Mouse (Mus musculus): Measurements from ENCODE around the gene Dnah7b.
"Not testable (repeated sequence)": the region's sequence is repeated elsewhere in the genome, so short reads cannot be mapped to it uniquely, and the experiment has no call there.

Dnah7b gene

GRCm38 (mm10) chr1:46066015-46066414 lies at the start of gene Dnah7b:
Dnah7b (plus strand) TSS chr1:46066315.
- DNase-seq = no peak

DNA sequence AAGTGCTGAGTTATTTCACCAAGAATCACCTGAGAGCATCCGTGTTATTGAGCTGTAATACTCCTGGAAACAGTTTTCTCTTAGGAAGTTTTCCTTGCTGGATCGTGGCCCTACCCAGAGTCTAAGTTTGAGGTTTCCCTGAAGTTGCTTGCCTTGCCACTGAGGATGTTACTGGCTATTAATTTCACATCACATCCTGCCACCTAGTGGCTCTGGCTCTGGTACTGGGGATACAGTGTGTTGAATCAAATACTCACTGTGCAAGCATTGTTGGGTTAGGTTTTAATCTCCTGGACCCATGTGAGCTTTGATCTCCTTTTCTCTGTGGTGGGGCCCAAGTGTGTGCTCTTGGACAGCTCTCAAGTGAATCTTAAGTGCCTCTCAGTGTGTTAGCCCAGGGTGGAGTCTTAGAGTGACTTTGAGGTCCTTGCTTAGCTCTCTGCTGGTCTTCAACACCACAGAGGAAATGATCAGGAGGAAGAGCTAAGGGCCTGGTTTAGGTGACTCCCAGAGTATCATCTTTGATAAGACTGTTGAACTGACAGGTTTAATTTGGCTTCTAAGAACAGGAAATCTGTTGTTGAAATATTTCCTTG lies 47.6 kb upstream of the Dnah7b start:
- peak in 1 of 2 experiments; percentile 67 for DNase-seq

- DNase-seq = peak in 1 of 2 experiments; percentile 50
Observed at GRCm38 (mm10) chr1:46022262-46022661, 43.9 kb upstream of the Dnah7b start.

- no peak for DNase-seq
Observed at GRCm38 (mm10) chr1:46031993-46032555, 34.0 kb upstream of the Dnah7b start.

DNA sequence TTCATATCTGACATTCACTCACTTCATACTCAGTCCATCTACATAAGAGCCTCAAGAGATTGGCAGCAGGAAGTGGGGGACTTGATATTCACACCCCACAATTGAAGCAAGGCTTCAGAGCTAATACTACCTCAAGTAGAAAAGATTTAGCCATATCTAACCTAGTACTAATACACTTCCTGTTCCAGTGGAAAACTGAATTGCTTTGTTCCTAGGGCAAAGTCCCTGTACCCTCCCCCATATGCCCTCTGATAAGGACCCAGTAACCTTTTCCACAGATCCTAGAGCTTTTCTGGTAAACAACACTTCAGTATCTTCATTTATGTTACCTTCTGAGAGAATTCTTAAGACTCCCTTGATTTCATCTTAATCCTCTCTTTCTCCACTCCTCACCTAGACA lies 17.9 kb upstream of the Dnah7b start:
- DNase-seq = no peak

DNA sequence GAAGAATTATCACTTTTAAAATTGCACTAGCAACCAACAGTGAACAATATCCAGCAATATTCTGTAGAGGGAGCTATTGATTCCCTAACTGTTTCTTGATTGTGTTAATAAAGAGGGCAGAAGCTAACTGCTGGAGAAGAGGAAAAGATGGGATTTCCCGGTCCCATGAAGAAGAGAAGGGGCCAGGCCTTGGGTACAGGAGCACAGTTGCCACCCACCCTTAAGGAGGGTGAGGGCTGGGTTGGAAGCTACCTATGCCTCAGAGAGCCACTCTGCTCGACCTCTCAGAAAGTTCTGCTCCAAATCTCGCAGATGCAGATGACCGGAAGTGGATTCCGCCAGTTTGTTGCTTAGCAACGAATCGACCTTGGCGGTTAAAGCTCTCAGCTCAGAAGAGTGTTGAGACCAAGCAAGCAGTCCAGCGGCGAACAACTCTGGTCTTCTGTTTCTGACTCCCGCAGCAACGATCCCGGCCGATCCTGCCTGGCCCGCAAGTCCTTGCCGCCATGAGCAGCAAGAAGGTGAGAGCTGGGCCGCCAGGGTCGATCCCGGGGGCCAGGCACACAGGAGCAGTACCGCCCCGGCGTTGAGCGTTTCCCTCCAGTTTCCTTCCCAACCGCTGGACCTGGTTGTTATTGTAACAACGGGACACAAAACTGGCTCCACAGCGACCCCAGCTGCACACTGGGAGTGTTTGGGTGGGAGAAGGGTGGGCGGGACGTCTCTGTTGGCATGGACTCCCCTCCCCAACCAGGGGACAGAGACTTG lies 553 bp downstream of the Dnah7b start:
- peak; percentile 73 to 85 for DNase-seq

- DNase-seq = not testable (repeated sequence)
Observed at GRCm38 (mm10) chr1:46068787-46069186, 2.7 kb downstream of the Dnah7b start.

- DNase-seq = no peak
Observed at GRCm38 (mm10) chr1:46077891-46078290, 11.8 kb downstream of the Dnah7b start.

DNA sequence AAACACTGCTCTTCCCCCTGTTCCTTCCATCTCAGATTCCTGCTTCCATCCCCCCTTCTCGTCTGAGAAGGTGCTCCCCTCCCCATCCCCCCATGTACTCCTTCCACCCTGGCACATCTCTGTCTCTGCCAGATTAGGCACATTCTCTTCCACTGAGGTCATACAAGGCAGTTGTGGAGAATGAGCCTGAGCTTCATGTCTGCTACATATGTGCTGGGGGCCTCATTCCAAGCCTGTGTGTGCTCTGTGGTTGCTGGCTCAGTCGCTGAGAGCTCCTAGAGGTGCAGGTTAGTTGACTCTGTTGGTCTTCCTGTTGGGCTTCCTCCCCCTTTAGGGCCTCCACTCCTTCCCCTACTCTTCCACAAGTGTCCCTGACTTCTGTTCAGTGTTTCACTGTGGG lies 34.4 kb downstream of the Dnah7b start:
- DNase-seq = no peak

DNA sequence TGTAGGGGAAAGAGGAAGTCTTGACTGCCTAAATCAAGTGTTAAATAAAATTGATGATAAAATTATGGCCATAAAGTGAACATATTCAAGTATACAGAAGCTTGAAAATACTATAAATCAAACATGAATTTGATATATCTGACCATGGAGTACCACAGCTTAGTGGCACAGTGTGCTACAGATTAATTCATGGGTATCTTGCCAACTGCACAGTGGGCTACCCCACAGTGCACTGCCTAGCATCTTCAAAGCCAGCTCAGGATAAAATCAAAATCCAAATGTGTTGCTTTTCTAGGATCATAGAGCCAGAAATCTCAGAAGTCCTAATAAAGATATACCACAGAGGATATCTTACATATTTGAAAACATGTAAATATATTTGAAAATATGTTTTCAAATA lies 46.5 kb downstream of the Dnah7b start:
- DNase-seq = not testable (repeated sequence)

DNA sequence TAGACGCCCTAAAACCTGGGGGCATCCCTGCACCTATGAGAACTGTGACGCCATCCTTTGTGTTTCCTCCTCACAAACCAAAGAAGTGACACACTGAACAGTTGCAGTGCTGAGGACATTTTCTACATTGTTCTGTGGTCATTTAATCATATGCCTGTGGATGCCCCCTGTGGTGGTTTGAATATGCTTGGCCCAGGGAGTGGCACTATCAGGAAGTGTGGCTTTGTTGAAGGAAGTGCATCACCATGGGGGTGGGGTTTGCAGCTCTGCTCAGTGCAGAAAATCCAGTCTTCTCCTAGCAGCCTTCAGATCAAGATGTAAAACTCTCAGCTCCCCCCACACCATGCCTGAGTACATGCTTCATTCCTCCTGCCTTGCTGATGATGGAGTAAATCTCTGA lies 51.1 kb downstream of the Dnah7b start:
- DNase-seq = not testable (repeated sequence)

DNA sequence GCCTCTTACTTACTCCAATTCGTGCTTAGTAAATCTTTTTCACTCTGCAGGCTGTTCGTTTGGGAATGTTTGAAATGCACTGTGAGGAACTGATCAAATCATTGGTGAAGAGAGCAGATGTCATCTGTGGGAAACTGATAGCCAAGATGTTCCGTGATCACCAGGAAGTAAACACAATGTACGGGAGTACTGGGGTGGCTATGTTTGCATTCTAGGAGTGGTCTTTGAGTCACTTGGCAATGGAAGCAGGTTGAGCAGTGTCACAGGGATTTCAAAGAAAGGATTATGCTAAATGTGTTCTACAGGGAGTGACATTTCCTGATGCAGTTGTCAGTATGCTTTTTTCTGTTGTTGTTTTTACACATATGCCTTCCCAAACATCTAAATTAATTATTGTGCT lies 61.9 kb downstream of the Dnah7b start:
- no peak for DNase-seq

DNA sequence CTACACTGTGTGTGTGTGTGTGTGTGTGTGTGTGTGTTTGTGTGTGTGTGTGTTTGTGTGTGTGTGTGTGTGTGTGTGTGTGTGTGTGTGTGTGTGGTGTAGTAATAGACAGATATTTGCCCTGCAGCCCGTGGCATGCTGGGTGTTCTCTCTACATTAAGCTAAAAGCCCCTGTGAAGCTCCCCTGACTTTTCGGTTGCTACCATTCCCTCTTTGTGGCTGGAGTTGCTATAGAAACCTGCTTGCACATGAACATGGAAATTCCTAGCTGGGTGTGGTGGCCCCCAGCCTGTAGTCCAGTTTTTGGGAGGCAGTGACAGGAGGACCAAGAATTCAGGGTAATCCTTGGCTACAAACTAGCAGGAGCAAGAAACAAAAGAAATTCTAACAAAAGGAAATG lies 130.7 kb downstream of the Dnah7b start:
- not testable (repeated sequence) for DNase-seq

GRCm38 (mm10) chr1:46201169-46201568 lies 135.1 kb downstream of the Dnah7b start:
- DNase-seq = not testable (repeated sequence)

DNA sequence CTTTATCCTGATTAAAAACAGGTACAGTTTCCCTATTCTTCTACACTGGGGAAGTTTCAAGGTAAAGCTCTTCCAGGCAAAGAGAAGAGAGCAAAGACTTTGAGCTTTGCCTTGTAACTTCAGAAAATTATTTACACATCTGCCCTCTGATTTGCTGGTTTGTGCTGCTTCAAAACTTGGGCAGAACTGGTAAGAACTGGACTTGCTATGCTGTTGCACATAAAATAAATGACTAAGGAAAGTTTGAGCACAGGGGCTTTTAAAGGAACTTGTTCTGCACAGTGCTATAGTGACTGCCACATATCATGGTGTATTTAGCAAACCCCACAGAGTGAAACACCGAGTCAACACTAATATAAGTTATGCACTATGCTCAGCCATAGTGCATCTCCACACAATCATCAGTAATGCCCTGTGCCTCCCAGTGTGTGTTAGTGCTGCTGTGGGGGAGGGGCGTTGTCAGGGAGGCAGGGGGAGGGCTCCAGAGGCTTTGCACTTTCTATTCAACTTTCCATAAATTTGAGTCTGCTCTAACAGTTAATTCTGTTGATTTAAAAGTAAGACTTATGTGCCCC lies 144.0 kb downstream of the Dnah7b start:
- not testable (repeated sequence) for DNase-seq

DNA sequence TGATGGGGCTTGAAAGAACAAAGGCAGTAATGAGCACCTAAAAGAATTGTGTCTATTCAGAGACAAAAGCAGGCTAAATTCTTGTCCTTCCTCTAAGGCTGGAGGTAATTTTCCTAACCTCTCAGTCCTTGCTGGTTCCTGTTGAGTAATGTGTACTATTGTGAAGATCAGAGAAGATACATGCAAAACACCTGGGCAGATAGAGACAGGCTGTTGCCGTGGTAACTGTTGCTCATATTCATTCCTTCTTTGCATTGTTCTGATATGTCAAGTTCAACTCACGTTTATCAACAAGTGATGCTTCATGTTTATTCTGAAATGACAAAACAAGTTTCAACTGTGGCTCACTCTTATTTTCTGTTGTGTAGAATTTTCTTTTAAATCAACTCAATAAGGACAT lies 156.6 kb downstream of the Dnah7b start:
- not testable (repeated sequence) for DNase-seq

DNA sequence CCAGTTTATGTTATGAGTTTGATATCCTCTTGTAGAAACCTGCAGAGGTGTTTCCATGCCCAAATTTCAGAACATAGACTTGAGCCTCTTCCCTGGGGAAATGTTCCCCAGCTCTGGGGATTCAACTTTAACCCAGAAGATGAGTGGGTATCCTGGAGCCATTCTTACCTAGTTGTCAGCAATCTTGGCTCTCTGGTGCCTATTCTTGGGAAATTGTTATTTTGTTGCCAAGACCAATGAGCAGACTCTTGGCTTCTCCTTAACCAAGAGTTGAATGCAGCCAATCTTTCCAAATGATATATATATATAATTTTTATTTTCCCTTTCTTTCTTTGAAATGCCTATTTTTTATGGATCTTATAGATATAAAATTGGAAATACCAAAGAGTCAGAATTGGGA lies 160.0 kb downstream of the Dnah7b start:
- DNase-seq = not testable (repeated sequence)

DNA sequence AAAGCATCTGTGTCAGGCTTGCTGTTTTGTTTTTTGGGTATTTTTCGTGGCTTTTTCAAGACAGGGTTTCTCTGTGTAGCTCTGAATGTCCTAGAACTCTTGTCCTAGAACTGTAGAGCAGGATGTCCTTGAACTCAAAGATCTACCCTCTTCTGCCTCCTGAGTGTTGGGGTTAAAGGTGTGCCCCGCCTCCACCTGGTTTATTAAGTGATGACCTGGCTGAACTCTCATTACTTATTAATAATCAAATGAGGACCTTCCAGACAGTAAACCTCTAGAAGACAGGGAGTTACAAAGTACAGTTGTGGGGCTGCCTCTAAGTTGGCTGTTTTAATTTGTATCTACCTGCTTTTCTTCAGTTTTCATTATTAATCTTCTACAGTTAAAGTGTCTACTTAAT lies 202.7 kb downstream of the Dnah7b start:
- peak in 1 of 2 experiments; percentile 8 for DNase-seq

GRCm38 (mm10) chr1:46271927-46272326 lies 205.8 kb downstream of the Dnah7b start:
- DNase-seq = no peak

DNA sequence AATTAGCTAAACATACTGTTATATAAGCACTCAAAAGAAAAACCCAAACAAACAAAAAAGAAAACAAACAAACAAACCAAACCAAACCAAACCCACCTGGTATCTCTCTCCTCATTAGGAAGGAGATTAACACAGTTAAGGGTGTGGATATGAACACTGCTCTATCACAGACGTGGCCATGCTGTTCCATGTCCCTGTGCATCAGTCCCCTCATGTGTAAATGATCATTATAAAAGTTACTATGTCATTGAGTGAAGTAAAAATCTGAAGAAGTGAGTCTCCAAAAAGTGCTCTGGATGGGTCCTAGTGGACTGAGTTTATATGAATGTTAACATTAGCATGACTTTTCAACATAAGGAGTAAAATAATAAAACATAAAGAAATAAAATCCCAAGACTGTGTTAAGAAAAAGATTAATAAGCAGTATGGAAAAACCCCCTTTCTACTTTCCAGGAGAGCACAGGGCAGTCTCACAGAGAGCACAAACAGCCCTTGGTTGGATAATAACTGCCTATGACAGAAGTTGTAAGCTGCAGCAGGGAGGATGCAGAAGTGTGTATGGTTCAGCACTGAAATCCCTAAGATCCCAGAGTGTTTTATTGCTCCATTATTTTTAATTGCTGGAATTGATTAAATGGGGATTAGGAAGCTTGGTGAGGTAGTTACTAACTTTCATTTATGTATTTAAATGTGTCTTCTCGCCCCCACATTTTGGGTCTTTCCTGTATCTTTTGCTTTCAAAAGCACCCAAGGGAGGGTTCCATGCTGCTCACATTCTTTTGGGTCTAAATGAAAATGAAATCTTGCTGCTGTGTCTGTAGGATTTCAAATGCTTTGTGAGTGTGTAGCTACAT lies 212.2 kb downstream of the Dnah7b start:
- not testable (repeated sequence) for DNase-seq

DNA sequence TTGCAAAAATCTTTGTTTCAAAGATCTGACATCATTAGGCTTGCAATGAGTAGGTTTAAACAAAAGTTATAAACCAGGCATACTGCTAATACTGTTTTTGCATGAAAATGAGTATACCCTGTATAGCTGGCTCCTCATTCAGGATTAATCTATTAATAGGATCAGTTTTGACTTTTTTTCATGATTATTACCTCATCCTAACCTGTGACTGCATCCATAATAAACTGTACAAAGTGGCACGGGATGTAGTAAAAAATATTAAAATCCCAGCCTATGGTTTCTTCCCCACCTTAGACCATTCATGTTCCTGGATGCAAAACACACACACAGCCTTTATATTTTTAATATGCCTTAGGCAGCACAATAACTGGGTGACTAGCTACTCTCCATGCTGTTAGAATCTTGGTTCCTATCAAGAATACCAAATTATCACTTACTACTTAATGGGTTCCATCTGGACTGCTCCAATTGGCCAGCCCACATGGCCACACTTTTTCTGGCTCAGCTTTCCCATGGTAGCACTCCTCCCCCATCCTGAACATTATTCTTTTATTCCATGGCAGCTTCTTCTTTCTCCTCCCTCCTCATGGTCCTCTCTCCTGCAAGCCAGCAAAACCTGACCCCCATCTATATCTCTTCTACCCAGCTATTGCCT lies 212.9 kb downstream of the Dnah7b start:
- not testable (repeated sequence) for DNase-seq

DNA sequence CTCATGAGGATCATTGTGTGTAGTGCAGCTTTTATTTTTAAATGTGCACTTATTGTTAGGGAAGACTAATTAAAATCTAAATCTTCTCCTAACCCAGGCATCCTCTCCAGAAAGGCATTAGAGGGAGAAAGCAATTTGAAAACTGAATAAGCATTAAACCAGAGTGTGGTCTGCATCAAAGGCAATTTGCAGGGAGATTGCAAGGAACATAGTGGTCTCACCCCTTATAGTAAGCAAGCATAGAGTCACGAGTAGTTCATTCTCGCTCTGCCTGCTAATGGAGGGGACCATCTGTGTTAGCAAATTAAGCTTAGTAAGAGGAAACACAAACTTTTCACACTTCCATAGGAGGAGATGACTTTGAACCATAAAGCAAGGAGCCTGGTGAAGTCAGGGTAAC lies 228.3 kb downstream of the Dnah7b start:
- DNase-seq = not testable (repeated sequence)
